Mouse (Mus musculus): Measurements from ENCODE around the gene Grk2.

Gene Grk2

DNA sequence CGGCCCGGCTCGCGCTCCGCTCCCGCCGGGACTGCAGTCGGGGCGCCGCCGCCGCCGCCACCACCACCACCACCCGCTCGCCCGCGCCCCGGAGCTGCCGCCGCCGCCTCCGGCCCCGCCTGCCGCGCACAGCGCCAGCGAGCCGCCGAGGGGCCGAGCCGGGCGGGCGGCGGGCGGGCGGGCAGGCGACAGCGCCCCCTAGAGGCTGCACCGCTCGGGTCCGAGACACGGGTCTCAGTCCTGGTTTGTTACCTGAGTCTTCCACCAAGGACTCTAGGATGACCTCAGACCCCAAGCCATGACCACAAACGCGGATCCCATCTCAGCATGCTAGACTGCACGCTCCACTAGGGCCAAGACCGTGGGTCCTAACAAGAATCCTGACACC, at the start of gene Grk2:
Gene Grk2, minus strand, starts transcription at position 33 of the 388 bp plus-strand sequence.
- no peak for TF ChIP-seq GATA4 (IDR thresholded peaks at IDR 0.05; ENCODE audit: insufficient replicate concordance, low read length)

DNA sequence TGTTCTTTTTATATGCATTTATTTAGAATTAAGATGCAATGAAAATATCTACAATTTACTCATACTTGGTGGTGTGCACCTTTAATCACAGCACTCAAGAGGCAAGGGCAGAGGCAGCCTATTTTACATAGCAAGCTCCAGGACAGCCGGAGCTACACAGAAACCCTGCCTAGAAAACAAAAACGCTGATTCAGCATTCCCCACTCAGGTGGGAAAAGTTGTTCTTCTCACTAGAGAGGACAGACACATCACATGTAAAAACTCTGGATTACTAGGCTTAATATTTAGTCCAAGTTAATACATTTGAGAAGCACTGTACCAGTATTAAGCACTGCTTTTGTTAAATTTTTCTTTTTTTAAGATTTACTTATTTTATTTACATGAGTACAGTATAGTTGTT, 43.4 kb upstream of the Grk2 start:
- no peak for TF ChIP-seq GATA4 (IDR thresholded peaks at IDR 0.05; ENCODE audit: insufficient replicate concordance, low read length)

DNA sequence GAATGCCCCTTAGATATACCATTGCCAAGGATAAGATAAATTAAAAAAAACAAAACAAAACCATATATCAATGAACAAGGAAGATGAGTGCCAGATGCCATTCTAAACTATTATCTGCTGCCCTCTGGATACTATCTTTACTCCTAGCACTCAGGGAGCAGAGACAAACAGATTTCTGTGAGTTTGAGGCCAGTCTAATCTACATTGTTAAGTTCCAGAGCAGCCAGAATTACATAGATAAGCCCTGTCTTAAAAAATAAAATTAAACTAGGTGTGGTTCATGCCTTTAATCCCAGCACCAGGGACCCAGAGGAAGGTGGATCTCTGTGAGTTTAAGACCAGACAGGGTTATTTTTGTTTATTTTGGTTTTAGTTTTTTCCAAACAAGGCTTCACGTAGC, 40.5 kb upstream of the Grk2 start:
- no peak for TF ChIP-seq GATA4 (IDR thresholded peaks at IDR 0.05; ENCODE audit: insufficient replicate concordance, low read length)

DNA sequence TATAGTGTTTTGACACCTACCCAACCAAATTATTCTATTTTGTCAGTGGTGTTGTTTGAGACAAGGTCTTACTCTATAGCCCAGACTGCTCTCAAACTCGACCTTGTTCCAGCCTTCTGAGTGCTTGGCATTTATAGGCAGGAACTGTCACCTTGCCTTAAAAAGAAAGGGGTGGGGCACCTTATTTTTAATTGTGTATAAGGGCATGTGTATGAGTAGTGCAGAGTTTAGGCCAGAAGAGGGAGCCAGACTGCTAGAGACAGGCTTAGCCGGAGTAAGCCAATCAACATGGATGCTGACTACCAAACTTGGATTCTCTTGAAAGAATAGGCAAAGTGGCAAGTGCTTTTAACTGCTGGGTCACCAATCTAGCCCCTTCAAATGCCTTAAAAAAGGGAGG, 32.1 kb upstream of the Grk2 start:
- TF ChIP-seq GATA4 (IDR thresholded peaks at IDR 0.05; ENCODE audit: insufficient replicate concordance, low read length): no peak

DNA sequence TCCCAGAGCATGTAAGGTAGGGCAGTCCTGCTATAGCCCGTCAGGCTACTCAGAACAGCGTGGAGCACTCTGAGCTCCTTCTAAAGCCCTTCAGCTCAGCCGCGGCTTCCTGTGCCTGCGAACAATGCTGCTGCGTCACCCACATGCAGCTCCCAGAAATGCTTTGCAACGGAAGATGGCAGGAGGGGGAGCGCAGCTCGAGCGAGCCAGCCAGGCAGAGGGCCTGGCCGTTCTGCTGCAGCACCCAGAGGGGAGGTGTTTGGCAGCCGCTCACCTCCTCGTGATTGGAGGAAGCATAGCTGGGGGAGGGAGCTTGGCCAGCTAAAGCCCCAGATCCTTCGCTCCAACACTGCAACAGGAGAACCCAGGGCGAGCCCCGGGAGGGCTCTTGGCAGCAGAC, 27.8 kb upstream of the Grk2 start:
- peak; percentile 51; the same call in 1 of the 2 replicates for TF ChIP-seq GATA4 (IDR thresholded peaks at IDR 0.05; ENCODE audit: insufficient replicate concordance, low read length)

DNA sequence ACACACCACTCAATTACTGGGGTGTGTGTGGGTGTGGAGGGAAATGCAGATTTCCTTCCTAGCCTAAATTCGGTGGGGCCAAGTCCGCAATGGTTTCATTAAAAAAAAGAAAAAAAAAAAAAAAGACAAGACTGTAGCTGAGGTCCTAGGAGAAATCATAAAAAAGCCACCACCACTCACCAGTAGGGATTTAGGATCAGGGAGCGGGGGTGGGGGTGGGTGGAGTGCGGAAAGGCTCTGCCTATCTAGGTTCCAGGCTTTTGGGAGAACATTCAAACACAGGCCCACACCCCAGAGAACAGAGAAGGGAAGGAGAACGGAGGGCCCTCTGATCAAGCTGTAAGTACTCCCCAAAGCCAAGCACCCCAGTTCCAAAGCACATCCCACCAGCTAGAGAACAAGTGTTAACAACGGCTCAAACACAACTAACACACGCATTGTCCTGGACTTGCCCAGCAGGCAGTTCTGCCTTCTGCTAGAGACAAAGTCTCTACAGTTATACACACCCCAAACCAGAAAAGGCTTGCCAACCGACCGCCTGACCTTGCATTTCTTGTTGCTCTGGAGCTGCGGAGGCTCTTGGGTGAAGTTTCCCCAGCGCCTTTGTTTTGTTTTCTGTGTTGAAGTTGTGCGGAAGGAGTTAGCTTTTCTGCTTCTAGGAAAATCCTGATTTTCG, 27.2 kb upstream of the Grk2 start:
- TF ChIP-seq GATA4 (IDR thresholded peaks at IDR 0.05; ENCODE audit: insufficient replicate concordance, low read length): no peak

DNA sequence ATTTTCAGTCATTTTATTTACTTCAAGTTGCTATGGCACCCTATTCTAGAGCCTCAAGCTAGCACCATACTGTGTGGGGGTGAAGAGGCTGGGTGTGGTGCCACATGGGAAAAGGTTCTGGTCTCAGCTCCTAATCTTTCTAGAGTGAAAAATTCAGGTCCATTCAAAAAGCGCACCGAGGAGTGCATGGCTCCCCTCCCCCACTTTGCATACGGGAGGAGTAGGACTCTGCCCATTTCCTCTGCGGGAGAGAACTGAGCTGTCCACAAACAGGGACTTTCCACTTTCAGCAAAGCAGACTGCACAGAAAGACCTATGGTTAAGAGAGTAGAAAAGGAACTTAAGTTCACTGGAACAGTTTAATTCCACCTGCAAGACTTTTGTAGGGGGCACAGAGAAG, 26.6 kb upstream of the Grk2 start:
- TF ChIP-seq GATA4 (IDR thresholded peaks at IDR 0.05; ENCODE audit: insufficient replicate concordance, low read length): no peak

DNA sequence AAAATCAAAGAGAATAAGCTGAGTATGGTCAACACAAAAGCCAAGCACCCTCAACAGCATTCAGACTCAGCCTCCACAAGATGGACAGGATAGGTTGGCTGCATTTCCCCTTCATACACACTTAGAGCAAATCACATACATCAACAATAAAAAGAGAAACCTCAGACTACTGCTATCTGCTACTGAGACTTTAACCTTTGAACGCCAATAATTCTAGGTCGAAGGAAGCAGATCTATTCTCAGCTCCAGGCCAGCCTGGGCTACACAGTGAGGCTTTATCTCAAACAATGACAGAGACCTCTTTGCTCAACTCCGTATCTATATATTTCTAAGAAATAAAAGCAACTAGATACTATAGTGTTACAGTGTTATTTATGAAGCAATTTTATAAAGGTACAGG, 25.3 kb upstream of the Grk2 start:
- no peak for TF ChIP-seq GATA4 (IDR thresholded peaks at IDR 0.05; ENCODE audit: insufficient replicate concordance, low read length)

DNA sequence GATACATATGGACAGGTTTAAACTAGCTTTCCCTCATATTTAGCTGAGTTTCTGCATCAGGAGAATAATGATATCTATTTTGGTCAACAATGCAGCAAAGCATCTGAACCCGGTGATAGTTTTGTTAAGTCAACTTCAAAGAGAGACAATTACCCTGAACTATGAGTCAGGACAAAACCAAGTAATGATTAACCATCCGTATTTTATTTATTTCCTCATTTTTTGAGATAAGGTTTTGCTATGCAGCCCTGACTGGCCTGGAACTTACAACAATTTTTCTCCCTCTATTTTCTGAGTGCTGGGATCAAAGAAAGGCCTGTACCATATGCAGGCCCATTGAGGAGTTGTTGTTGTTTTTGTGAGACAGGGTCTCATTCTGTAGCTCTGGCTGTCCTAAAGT, 24.6 kb upstream of the Grk2 start:
- 0 out of 2 replicates have a peak, but pooled peaks have one; percentile 18 for TF ChIP-seq GATA4 (IDR thresholded peaks at IDR 0.05; ENCODE audit: insufficient replicate concordance, low read length)

DNA sequence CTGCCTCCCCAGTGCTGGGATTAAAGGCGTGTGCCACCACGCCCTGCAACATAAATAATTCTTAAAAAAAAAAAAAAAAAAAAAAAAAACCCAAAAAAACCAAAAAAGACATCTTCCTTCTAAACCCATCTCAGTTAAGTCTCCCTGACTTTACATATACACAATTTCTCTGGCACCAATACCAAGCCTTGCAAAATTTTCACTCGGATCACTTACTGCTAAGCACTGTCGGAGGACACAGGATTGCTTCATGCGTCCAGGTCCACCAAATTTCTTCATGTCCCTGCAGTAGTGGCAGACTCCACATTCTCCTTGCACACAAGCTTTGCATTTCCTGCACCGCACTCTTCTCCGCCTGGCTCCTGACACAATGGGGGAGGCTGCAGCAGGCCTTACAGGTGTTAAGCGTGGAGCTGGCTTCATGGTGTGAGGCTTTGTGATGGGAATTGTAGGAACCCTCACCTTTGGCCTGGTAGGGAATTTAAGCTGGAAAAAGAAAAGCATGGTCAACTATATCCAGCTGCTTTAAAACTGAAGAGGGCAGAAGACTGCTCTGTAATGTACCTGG, 22.8 kb upstream of the Grk2 start:
- no peak for TF ChIP-seq GATA4 (IDR thresholded peaks at IDR 0.05; ENCODE audit: insufficient replicate concordance, low read length)

DNA sequence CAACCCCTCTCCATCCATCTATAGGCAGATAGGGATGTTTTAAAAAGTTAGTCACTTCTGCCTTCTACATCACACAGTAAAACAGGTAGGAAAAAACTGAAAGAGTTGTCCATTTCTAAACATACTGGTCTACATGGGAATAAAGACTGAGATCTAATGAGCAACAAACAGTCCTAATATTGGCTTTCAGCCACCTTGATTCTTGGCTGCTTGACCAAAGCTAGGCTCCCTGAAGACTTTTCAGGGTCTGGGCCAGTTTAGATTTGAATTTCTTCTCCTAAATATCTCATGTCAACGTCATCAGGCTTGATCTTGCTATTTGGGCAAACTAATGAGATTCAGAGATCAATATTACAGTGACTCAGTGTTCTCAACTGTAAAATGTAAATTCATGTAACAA, 20.9 kb upstream of the Grk2 start:
- no peak for TF ChIP-seq GATA4 (IDR thresholded peaks at IDR 0.05; ENCODE audit: insufficient replicate concordance, low read length)

DNA sequence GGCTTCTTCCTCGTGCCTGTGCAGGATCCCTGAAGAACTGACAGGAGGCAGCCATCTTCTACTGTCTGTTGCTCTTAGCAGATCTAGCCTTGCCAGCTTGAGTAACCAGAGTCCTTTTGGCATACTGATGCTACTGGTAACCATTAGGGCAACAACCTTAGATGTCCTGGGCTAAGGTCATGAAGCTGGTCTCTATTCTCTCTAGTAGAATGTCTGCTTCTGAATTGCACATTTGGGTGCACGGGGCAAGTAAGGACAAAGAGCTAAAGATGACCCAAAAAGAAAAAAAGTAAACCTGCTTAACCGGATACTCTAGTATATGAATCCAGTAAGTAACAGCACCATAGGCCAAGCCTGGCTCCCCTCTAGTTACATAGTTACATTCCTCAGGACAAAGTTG, 20.1 kb upstream of the Grk2 start:
- no peak for TF ChIP-seq GATA4 (IDR thresholded peaks at IDR 0.05; ENCODE audit: insufficient replicate concordance, low read length)

DNA sequence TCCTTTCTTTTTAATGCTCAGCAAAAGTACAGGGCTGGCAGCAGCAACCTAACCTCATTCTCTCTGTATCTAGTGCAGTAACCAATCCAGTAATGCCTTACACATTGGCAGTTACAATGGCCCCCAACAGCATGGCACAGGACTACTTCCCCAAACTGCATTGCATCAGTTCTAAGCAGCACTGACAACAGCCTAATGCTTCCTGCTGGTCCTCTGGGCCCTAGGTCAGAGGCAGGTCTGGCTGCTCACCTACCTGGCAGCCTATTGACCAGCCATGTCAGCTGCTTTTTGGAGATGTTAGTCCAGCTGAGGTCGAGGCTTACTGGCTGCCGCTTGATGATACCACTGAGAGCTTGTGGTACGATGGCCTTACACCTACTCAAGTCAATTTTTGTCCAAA, 16.1 kb upstream of the Grk2 start:
- no peak for TF ChIP-seq GATA4 (IDR thresholded peaks at IDR 0.05; ENCODE audit: insufficient replicate concordance, low read length)

DNA sequence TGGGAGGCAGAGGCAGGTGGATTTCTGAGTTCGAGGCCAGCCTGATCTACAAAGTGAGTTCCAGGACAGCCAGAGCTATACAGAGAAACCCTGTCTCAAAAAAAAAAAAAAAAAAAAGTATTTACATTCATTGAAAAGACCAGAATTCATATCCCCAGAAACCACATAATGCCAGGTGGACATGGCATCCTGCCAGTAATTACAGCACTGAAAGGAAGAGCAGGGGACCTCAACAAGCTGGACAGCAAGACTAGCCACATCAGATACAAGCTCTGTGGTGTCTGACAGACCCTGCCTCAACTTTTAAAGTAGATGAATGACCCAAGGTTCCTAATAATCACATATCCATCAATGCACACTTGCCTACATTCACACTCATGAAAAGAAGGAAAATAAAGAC, 15.6 kb upstream of the Grk2 start:
- no peak for TF ChIP-seq GATA4 (IDR thresholded peaks at IDR 0.05; ENCODE audit: insufficient replicate concordance, low read length)

DNA sequence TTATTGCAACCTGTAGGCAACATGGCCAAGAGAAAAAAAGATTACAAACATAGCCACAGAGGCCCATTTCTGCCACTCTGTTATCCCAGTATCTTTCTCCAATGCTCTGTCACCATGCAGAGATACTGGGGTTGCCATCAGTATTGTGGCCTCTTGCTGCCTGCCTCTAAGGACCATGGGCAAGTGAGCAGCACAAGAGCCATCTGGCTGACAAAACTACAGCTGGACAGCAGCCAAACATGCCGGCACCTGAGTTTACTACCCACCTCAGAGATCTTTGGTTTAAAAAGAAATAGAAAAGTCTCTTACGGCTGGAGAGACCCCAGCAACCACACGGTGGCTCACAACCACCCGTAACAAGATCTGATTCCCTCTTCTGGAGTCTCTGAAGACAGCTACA, 13.2 kb upstream of the Grk2 start:
- TF ChIP-seq GATA4 (IDR thresholded peaks at IDR 0.05; ENCODE audit: insufficient replicate concordance, low read length): no peak

DNA sequence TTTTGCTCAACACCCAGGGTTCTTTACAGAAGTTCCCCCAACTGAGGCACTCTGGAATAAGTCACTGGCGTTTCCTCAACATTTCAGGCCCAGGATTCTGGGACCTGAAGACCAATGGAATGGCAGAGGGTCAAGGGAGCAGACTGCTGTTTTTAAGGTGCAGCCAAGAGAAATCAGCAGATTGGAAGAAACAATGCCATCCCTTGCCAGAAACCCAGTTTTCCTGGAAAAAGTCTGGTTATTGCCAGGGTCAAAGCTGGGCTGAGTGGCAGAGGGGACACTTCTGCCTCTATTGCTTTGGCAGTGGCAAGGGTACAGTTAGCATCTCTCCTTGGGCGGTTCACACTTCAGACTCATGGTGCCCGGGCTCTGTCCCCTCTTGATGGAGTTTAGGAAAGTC, 11.2 kb upstream of the Grk2 start:
- no peak for TF ChIP-seq GATA4 (IDR thresholded peaks at IDR 0.05; ENCODE audit: insufficient replicate concordance, low read length)

Data from liver, adult (tissue).